Mouse (Mus musculus) kidney, adult 9 months (tissue): Measurements from ENCODE around the gene Pak1ip1.

ENCODE experiments used
- DNase-seq: peaks from one replicate; pipeline ENCODE4 v3.0.0; 2022

Gene Pak1ip1

GRCm38 (mm10) chr13:41008271-41008670 is 7.4 kb downstream of the Pak1ip1 start:
- peak; percentile 68 for DNase-seq

- no peak for DNase-seq
Measured at GRCm38 (mm10) chr13:41008946-41009345, 8.1 kb downstream of the Pak1ip1 start.

GRCm38 (mm10) chr13:41015829-41016634 is 15.2 kb downstream of the Pak1ip1 start, which contains the start of gene Tmem14c:
Gene Tmem14c (plus strand): TSS chr13:41016292.
- DNase-seq: peak; percentile 96

GRCm38 (mm10) chr13:41016797-41017405 is 16.1 kb downstream of the Pak1ip1 start:
- DNase-seq: peak; percentile 35

- no peak for DNase-seq
Measured at GRCm38 (mm10) chr13:41017832-41018231, 17.0 kb downstream of the Pak1ip1 start.

GRCm38 (mm10) chr13:41018236-41018635 is 17.4 kb downstream of the Pak1ip1 start:
- no peak for DNase-seq

GRCm38 (mm10) chr13:41018756-41019591 is 18.2 kb downstream of the Pak1ip1 start:
- DNase-seq: no peak

GRCm38 (mm10) chr13:41020494-41020893 is 19.7 kb downstream of the Pak1ip1 start:
- no peak for DNase-seq

- no peak for DNase-seq
Measured at GRCm38 (mm10) chr13:41021607-41022006, 20.8 kb downstream of the Pak1ip1 start.

- DNase-seq: no peak
Measured at GRCm38 (mm10) chr13:41022099-41022498, 21.3 kb downstream of the Pak1ip1 start.

- no peak for DNase-seq
Measured at GRCm38 (mm10) chr13:41030098-41030497, 29.3 kb downstream of the Pak1ip1 start.

GRCm38 (mm10) chr13:41042511-41042910 is 41.7 kb downstream of the Pak1ip1 start:
- DNase-seq: no peak

- DNase-seq: no peak
Measured at GRCm38 (mm10) chr13:41045901-41046300, 45.1 kb downstream of the Pak1ip1 start.

GRCm38 (mm10) chr13:41047280-41047679 is 46.5 kb downstream of the Pak1ip1 start:
- no peak for DNase-seq

GRCm38 (mm10) chr13:41051965-41052364 is 51.1 kb downstream of the Pak1ip1 start:
- DNase-seq: no peak
